Mouse (Mus musculus): ENCODE data around the gene C7.
"Not testable (repeated sequence)": the region's sequence is repeated elsewhere in the genome, so short reads cannot be mapped to it uniquely, and the experiment has no call there.

C7 gene

DNA sequence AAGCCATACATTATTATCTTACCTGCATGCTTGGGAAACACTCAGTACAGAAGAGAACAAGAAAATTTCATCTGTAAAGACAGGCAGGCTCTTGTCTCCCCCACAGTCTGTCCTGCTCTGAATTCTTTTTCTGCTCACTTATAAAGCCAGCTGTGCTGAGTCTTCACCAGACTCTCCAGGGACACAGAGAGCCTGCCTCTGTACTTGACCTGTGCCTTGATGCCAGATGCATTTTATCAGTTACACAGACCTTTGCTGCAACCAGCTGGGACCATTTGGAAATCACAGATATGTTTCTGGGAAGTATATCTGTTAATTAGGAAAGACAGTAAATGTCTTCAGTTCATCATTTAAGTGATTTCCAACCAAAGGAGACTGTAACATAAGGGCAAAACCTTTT, at the start of gene C7:
TSS of gene C7 (minus strand) at position 106 of the 400 bp plus-strand sequence.
- DNase-seq (ENCODE audit: low read depth, low spot score), result no peak

DNA sequence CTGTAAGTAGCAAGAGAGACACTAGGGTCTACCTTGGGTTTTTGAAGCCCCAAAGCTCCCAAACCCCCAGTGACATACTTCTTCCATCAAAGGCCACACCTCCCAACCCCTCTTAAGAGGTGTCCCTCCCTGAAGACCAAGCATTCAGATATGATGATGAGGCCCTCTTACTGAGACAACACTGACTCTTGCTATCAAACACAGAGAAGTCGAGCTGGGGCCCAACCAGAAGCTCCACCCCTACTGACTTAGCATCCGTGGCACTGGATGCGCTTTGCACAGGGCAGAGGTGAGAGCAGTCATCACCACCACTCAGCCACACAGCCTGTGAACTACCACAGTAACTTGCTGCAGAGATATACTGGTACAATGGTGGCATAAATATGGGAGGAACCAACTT, 49.1 kb upstream of the C7 start:
- no peak for DNase-seq (ENCODE audit: low read depth, low spot score)

DNA sequence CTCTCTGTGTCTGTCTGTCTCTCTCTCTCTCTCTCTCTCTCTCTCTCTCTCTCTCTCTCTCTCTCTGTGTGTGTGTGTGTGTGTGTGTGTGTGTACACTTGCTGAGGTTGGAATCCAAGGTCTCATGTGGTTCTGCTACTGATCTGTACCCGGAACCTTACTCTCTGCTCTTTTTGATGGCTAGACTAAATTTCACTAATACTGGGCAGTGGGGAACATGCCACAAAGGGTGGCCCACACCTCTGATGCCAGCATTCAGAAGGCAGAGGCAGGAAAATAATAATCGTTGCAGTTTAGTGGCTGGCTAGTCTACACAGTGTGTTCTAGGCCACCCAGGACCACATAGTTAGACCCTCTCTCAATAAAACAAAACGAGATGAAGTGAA, 45.1 kb upstream of the C7 start:
- no peak for DNase-seq (ENCODE audit: low read depth, low spot score)

DNA sequence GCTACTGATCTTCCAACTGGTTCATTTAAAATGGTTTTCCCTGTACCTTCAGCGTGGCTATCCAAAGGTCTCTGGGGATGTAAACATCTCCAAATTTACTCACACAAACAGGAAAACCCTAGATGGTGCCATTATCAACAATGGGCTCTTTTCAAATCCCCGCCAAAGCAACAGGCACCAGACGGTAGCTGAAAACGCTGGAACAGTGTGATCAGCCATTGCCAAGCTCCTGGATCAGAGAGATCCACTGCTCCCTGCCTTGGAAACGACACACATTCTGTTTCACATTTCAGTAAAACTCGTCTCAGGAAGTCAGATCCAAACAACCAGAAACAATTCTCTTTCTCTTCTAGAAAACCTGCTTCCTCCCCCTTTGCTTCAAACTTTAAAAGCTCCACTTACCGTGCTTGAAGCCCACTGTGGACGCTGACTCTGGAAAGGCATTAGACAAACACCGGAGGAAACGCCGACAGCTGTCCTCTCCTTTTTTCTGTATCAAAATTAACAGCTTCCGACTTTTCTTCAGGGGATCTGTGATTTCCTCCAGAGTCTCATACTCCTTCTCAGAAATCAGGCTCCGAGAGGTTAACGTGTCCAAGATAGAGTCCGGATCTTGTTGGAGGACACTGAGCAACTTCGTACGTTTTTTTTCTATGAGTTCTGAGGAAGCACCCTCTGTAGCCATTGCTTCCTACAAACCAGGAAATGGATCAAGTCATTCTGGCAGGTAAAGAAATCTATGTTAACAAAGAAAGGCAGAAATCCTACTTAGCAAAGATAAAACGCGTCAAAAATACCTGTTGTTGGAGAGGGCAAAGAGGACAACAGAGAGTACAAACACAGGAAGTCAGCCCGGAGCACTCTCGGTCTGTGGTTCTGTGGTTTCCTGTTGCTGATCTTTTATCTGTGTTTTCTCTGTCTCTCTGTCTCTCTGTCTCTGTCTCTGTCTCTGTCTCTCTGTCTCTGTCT, 44.4 kb upstream of the C7 start, which contains the start of gene Card6:
TSS of gene Card6 (minus strand) at position 854 of the 969 bp plus-strand sequence.
- DNase-seq (ENCODE audit: low read depth, low spot score), result no peak

DNA sequence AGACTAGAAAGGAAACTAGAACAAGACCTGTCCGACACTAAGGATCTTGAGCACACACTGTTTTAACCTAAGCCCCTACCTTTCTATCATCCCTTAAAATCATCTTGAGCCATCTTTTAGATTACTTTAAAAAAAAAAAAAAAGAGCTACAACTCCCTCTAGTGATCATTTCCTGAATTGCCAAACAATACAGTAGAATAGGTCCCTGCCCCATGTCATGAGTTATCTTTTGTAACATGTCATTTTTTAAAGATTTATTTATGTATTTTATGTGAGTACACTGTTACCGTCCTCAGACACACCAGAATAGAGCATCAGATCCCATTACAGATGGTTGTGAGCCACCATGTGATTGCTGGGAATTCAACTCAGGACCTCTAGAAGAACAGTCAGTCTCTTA, 42.8 kb upstream of the C7 start:
- DNase-seq (ENCODE audit: low read depth, low spot score), result no peak

DNA sequence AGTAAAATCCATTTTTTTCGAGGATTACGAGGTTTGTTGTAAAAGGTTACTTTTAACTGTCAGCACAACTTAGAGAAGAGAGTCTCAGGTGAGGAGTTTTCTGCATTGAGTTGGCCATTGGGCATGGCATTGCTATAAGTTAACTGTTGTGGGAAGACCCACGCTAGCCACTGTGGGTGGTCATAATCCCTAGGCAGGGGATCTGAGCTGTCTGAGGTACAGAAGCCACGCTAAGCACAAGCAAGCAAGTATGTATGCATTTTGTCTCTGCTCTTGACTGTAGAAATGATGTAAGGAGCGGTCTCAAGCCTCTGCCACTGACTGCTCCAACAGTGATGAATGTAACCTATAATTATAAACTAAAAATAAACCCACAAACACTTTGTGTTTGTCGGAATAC, 42.4 kb upstream of the C7 start:
- DNase-seq (ENCODE audit: low read depth, low spot score), result no peak

DNA sequence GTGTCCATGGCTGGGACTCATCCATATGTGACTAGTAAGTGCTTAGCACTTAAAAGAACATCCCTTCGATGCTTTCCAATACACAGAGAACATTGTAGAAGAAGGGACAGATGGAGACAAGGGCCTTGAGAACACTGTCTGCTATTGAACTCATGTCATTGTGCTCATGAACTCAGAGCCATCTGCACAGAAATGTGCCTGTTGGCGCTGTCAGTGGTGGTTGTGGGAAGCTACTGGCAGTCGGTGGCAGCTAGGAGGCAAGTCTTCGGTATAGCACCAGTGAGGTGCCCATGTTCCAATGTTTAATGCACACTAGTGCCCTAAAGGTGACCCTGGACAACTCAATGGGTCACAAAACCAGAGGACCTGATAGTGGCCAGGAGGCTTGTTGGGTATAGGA, 38.8 kb upstream of the C7 start:
- no peak for DNase-seq (ENCODE audit: low read depth, low spot score)

DNA sequence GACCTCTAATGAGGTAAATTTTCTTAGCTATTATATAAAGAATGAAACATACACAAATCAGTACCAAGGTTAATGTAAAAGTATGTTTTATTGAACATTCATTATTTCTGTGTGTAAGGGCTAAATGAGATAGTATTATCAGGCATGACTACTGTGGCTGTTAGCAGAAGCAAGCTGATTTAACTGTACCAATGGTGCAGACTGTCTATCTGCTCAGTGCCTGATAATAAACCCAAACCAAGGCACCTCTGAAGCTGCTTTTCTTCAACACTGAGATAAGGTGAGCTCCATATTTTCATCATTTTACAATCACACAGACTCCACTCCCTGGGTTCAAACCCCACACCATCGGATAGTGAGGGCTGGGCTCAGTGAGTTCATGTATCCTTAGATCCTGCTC, 33.8 kb upstream of the C7 start:
- no peak for DNase-seq (ENCODE audit: low read depth, low spot score)

DNA sequence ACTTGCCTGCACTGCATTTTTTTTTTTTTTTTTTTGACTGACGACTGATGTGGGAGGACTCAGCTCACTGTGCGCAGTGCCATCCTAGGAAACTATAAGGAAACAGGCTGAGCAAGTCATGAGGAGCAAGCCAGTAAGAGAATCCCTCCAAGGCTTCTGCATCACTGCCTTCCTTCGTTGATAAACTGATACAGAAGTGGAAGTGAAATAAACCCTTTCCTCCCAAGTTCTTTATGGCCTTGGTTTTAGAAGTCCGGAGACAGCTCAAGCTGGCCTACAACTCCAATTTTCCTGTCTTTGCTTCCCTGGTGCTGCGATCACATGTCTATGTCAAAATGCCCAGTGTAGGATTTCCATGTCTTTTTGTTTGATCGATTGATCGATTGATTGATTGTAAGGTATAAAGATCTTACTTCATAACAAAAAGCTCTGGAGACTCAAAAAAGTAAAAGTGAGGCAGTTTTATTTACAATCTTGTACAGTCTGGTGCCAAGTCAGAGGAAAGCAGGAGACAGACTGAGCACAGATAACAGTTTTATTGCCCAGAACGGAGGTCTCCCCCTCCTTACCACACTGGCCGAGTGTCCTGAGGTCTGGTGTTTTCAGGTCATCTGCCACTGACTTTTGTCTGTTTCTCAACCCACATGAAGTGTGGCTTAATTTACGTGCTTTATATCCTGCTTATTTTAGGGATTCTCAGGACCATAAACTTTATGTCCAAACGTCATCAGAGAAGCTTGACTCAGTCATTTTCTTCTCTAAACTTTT, 32.2 kb upstream of the C7 start:
- no peak for DNase-seq (ENCODE audit: low read depth, low spot score)

DNA sequence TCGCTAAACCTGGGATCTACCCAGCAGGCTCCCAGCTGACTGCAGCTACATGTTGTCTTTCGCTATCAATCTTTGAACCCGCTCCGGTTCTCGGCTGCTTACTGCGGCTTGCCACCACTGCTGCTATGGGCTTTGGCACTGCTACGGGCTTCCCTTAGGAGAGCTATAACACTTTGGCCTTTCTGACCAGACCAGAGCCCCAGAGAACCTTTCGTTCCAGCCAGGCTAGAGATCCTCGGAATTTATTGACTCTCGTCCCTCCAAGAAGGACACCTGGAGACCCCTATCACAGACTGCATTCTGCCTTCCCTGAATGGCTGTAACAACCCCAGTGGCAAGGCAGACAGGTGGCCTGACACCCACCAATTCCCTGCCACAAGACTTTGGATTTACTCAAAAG, 26.6 kb upstream of the C7 start:
- DNase-seq (ENCODE audit: low read depth, low spot score), result no peak

DNA sequence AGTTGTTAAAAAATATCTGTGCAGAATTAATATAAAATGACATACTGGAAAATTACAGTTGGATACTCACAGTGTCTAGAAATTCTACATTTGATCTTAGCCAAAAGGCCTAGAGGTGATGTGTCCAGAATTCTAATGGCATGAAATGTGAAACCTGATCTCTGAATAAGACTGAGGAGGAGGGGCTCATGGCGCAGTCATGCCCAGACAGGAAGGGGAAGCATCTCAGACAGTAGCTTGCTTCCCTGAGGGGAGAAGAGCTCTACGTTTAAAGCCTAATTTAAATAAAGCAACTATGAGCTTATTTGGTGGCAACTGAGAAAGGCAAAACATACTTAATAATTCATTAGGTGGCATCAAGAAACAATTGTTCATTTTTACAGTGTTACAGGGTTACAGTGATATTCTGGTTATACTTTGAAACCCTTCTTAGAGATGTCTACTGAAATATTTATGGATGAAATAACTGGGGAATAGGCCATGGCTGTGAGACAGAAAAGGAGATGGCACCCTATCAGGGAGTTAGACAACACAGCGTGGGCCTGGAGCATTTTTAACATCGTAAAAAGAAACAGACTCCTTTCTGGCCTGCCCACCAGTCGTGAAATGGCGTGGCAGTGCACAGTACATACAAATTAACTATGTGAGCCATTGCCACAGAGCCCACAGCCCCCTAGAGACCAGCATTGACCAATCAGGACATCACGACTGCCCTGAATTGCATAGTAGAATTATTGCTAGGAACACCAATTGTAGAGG, 25.5 kb upstream of the C7 start:
- no peak for DNase-seq (ENCODE audit: low read depth, low spot score)

DNA sequence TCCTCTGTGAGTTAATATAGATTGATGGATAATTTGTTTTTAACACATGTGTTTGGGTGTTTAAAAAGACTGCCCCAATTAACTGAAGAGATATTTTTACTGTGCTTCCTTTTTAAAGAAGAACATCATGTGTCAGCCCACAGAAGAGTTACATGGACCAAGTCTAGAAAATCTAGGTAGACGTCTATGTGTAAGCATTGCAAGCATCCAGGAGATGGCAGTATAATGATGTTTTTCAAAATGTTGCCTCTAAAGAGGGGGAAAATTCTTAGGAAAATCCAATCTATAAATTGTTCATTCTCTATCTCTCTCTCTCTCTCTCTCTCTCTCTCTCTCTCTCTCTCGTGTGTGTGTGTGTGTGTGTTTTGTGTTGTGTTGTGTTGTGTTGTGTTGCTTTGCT, 22.6 kb upstream of the C7 start:
- DNase-seq (ENCODE audit: low read depth, low spot score), result no peak

DNA sequence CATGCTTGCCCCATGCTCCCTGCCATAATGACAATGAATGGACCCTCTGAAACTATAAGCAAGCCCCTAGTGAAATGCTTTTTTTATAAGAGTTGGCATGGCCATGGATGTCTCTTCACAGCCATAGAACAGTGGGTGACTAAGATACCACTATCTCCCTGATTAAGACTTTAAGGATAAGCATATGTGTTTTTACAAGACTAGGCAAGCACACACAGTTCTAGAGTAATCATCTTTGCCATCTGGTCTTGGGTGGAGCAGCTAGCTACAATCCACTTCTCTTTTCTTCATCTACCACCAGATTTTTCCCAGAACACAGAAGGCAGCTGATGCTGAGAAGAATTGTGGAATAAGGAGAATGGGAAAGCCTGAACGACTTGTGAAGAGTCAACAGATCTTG, 17.7 kb upstream of the C7 start:
- DNase-seq (ENCODE audit: low read depth, low spot score), result no peak

DNA sequence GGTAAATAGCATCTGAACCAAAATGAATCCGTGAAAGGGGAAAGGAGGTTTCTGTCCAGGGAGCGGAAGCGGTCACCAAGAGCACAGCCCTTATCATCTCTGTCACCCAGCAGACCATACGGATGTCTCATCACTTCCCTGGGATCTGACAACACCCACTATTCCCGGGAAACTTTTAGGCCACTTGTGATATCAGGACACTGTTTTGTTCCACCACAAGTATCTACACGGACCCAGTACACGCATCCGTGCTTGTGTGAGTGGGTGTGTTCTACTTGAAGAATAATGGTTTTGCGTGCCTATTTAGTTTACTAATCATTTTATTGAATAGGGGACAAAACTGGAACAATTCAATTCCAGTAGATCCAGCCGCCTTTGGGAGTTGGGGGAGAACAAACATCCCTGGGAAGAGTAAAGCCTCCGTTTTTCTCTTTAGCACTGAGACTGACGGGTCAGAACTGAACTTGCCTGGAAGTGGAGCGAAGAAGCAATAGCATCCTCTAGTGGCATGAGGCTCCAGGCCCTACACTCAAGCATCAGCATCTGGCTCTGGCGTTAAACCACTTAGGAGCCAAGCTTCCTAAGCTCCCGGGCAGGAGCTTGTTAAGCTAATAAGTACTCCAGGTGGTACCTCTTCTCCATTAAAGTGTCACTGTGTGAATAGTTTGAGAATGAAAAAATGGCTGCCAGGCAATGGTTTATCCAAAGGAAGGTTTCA, 5.4 kb upstream of the C7 start:
- no peak for DNase-seq (ENCODE audit: low read depth, low spot score)

DNA sequence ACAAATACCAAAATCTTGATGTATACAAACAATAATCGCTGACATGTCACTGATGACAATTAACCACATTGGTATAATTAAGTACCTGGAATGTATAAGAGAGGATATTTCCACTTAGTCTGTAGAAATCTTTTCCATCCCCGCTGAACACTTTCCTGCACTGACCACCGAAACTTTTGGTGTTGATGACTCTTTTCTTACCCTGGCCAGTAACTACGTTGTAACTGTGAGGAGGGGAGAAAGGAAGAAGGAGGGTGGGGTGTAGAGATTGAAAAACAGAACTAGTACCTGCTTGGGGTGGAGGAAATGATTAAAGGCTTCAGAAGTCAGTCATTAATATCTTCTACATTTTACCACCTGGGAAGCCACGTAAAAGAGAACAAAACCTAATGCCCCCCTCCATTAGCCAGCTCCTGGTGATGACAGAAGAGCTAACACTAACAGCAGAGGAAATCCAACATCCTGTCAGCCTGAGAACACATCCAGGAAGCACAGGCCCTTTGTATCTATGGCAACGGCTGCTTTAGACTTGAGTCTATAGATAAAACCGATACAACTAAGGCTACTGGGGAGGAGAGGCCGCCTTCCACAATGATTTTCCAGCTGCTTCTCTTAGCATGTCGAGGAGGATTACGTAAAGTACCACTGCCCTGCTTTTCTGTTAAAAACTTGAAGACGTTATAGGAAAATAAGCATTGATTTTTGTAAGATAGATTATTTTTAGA, 17.8 kb downstream of the C7 start:
- no peak for DNase-seq (ENCODE audit: low read depth, low spot score)

DNA sequence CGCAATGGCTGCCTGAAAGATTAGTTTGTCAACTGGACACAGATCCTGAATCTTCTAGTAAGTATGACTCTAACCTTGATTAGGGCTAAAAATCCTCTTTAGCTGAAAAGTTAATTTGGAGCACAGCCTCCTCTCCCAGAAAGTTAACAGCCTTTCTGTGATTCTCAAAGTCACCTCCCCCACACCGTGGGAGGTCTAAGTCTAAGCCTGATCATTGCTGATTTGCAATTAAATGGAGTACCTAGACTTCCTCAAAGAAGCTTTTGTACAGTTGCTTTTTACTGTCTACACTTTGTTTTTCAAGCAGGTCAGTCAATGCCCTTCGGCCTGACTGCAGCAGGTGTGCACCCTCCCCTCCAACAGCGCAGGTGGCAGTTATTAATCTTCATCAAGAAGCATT, 34.3 kb downstream of the C7 start:
- no peak for DNase-seq (ENCODE audit: low read depth, low spot score)

DNA sequence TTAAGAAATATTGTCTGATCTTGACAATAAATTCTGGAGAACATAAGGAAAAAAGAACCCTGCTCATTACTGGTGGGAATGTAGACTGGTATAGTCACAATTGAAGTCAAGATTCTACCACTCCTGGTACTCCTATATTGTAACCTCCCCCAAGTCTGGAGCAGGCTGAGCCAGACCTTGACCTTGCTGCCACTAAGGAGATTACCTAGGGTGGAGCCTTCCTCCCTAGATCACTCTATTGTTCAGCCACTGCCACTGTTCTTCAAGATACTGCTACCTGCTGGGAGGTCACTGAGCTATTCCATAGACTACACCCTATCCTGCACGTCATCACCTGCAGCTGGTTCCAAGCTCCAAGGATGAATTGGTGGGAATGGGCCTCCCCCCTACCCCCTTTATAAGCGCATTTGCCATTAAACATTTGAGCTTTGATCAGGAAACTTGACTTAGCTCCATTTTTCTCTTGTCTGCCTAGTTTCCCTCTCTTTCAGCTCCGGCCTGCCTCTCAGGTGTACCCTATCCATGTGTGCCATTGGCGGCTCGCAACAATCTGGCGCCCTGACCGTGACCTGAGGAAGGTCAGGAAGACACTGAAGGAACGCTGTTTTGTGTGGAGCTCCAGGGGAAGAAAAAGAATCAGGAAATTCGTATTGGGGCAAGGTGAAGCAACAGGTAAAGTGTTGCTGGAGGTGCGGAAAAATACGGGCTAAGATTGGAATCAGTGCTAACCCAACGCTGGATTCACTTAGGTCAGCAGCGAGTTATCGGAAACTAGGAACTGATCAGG, 39.9 kb downstream of the C7 start:
- not testable (repeated sequence) for DNase-seq (ENCODE audit: low read depth, low spot score)

DNA sequence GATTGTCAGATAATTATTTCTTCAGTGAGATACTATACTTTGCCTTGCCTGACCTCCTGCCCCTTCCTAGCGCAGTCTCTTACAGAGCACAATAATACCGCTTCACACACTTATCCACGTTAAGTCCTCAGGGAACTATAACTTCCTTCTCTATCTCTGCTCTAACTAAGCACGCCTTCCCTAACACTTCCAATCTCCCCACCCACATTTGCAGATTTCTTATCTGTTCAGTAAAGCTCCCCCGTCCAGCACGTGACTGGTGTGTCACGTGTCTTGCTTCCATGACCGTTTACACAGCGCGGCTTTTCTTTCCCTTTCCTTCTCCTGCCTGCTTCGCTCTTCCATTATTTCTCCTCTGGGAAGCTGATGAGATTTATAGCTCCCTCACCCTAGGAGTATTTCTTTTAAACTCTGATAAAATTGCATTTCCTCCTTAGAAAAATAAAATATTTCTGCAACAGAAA, 53.9 kb downstream of the C7 start:
- DNase-seq (ENCODE audit: low read depth, low spot score), result no peak

DNA sequence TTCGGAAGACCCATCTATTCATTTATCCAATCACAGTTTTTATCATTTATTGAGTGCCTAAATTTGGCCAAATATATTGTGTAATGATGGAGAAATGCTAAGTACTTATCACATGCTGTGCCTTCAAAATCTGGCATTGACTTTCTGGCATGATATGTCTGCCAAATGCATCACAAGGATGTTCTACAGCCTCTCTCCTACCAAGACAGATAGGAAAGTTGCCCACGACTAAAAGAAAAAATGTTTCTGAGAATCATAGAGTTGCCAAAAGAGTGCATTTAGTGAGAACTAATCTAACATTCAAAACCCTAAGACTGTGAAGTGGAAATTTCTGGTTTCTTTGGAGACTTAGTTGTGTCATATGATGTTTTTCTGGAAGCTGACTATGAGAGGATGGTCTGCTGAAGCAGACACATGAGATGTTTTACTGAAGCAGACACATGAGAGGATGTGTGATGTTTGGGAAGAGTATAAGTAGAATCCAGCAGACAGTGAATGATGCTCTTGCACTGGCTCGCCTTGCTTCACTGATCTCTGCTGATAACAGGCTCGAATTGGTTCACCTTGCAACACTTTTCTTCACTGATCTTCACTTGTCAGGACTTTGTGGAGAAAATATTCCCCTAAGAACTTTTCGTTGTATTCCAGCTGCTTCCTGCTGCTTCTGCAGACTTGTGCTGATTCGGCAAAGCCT, 59.9 kb downstream of the C7 start:
- no peak for DNase-seq (ENCODE audit: low read depth, low spot score)

Measured in c-Kit-negative CD71-positive TER-119-positive erythroid progenitor cells, embryonic 14.5 days (primary cell).